ENCODE assay signal across 1 mouse cellular context in the genomic region with DNA sequence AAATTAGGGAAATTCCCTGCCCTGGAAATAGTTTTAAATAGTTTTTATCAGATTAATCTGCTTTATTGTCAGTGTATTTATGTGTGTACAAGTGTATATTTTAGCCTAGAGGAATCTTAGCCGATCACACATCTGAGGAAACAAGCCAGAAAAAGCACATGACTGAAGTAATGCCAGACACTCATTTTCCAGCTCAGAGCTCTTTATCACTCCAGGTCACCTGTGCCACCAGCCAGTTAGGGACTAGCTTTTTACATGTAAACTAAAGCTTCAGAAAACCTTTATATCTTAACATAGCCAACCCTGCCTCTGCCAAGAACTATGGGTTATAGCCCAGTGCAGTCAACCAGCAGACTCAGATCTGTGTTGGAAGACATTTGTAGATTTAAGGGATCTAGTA.
TF ChIP-seq lines count a peak whose summit lies in the region.

No protein-coding gene starts in this region.

TF ChIP-seq in MEL, 35 proteins besides CTCF, POLR2A, EP300 and RAD21:
- TF ChIP-seq CHD2 (IDR thresholded peaks at IDR 0.05; ENCODE audit: low read length) (no peak), MAFK (IDR thresholded peaks at IDR 0.05; ENCODE audit: borderline replicate concordance, low read depth, low read length) (no peak; the same call in 1 of the 2 replicates), TAL1 (IDR thresholded peaks at IDR 0.05; ENCODE audit: low read length) (peak; percentile 81), JUND (IDR thresholded peaks at IDR 0.05; ENCODE audit: low read depth, low read length) (no peak), ZMIZ1 (IDR thresholded peaks at IDR 0.05; ENCODE audit: low read depth, low read length) (no peak; the same call in 1 of the 2 replicates), UBTF (IDR thresholded peaks at IDR 0.05; ENCODE audit: borderline replicate concordance, insufficient read depth, low read depth, low read length) (no peak), ETS1 (IDR thresholded peaks at IDR 0.05; ENCODE audit: low read depth, low read length) (peak; percentile 88), MAX (IDR thresholded peaks at IDR 0.05; ENCODE audit: low read length) (peak; percentile 76), USF1 (IDR thresholded peaks at IDR 0.05; ENCODE audit: low read depth, low read length) (peak; percentile 85), RCOR1 (IDR thresholded peaks at IDR 0.05; ENCODE audit: low read depth, low read length) (0 out of 2 replicates have a peak, but pooled peaks have one; percentile 19), SIN3A (IDR thresholded peaks at IDR 0.05; ENCODE audit: low read length) (peak; percentile 80), MEF2A (IDR thresholded peaks at IDR 0.05; ENCODE audit: extremely low read depth, insufficient replicate concordance, low read depth, low read length, poor library complexity, severe bottlenecking) (peak; percentile 63; the same call in 1 of the 2 replicates), MXI1 (IDR thresholded peaks at IDR 0.05; ENCODE audit: low read depth, low read length) (peak; percentile 94), GATA1 (IDR thresholded peaks at IDR 0.05; ENCODE audit: low read depth, low read length) (peak; percentile 65), TCF12 (IDR thresholded peaks at IDR 0.05; ENCODE audit: low read depth, low read length) (peak; percentile 87), BHLHE40 (IDR thresholded peaks at IDR 0.05; ENCODE audit: borderline replicate concordance, low read depth, low read length) (peak; percentile 80), USF2 (IDR thresholded peaks at IDR 0.05; ENCODE audit: borderline replicate concordance in 1 of 2, insufficient read depth in 1 of 2, low read depth in 1 of 2, low read length in 2 of 2) (0 out of 4 replicates have a peak, but pooled peaks of 1 of the 2 experiments have one; percentile 43), MYC (IDR thresholded peaks at IDR 0.05; ENCODE audit: low read depth, low read length) (peak; percentile 48; the same call in 1 of the 2 replicates)
